Mouse (Mus musculus) cerebellum, postnatal 14 days (tissue): ENCODE data around the gene Gps1.
"Not testable (repeated sequence)": the region's sequence is repeated elsewhere in the genome, so short reads cannot be mapped to it uniquely, and the experiment has no call there.

ENCODE experiments used
- DNase-seq, 2 experiments: peaks; one replicate each; pipeline ENCODE4 v3.0.0; 2021; ENCODE audit warnings: mixed read lengths in 2 of 2

Gene Gps1

GRCm38 (mm10) chr11:120822831-120823550, 38.9 kb downstream of the Gps1 start:
- peak; percentile 16 to 62 for DNase-seq

GRCm38 (mm10) chr11:120823551-120823947, 39.5 kb downstream of the Gps1 start:
- DNase-seq: peak in 1 of 2 experiments; percentile 81

GRCm38 (mm10) chr11:120823956-120824786, 40.1 kb downstream of the Gps1 start, which contains the start of gene Fasn:
Gene Fasn (minus strand): TSS chr11:120824547.
- peak; percentile 99 for DNase-seq

DNA sequence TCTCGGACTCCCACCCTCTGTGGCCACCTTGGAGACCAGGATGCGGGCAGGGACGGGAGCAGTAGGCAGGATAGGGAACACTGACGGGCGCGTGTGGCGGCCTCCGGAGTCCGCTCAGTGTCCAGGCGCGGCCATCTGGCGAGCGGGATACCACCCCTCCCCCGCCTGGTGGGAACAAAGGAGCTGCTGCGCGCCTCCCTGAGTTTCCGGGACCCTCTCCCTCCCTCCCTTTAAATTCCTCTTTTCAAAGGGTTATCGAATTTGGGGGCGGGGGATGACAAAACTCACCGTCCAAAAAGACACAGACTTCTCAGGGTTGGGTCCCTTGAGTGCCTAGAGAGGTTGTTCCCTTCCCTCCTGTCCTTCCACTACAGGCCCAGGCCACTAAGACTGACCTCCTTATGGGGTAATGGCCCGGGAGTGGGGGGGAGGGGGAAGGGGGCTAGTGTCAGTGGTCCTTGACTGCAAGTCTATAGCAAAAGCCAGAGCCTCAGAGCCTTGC, 40.8 kb downstream of the Gps1 start:
- DNase-seq: no peak

GRCm38 (mm10) chr11:120825289-120825863, 41.3 kb downstream of the Gps1 start:
- peak; percentile 56 to 65 for DNase-seq

GRCm38 (mm10) chr11:120826016-120826953, 42.2 kb downstream of the Gps1 start:
- DNase-seq: peak; percentile 16 to 21

- no peak for DNase-seq
Observed at GRCm38 (mm10) chr11:120828416-120828815, 44.3 kb downstream of the Gps1 start.

DNA sequence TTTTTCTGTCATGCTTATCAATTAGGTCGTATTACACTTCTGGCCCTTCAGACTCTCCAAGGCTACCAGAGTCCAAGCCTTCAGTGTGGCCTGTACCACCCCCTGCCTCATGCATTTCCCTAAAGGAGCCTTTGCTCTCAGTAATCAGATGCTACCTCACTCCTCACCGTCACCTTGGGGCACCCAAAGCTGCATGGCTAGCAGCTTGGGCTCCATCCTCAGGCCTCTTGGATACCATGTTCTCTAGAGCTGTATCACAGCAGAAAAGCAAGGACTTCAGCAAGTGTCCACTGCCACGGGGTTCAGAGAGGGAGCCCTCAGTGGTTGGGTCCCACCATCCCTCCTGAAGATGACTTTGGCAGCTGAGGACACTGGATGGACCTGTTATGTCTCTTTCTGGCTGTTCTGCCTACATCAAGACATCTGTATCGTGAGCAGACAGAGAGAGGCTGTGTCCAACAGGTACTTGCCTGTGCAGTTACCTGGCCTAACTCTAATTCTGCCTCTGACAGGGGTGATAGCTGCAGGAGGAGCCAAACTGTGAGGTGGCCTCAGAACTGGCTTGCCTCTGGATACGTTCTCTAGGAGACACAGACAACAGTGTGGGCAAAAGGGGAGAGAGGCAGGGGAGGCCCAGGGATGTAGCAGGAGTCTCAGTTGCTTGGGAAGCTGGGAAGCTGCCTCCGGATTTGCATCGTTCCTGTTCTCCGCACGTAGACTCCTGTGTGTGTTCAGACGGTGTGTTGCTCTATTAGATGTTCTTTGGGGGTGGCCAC, 45.9 kb downstream of the Gps1 start:
- no peak for DNase-seq

DNA sequence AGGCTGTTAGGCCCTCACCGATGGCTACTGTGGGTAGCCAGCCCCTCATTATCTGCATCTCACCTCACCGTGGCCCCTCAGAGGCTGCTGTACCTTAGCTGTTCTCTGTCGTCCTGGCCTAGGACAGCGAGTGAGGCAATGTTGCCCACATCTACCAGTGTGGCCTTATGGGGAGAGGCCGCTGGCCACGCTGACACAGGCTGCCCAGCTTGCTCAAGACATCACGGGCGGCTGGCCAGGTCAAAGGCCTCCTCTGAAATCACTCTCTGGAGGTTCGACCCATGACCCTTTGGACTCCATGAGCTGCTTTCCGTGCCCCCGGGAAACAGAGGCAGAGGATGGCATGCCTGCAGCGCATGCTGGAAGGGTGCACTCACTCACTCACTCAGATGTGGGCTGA, 46.6 kb downstream of the Gps1 start:
- peak; percentile 3 to 18 for DNase-seq

- no peak for DNase-seq
Observed at GRCm38 (mm10) chr11:120831659-120832440, 47.8 kb downstream of the Gps1 start.

DNA sequence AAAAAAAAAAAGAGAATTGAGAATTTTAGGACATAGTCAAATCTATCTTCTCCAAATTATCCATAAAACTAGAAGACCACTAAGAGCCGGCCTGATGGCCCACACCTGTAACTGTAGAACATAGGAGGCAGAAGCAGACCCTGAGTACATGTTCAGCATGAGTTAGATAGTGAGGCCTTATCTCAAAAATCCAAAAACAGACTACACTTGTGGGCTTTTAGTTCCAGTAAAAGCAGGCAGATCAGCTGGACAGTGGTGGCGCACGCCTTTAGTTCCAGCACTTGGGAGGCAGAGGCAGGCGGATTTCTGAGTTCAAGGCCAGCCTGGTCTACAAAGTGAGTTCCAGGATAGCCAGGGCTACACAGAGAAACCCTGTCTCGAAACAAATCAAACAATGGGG, 48.9 kb downstream of the Gps1 start:
- DNase-seq: not testable (repeated sequence)

DNA sequence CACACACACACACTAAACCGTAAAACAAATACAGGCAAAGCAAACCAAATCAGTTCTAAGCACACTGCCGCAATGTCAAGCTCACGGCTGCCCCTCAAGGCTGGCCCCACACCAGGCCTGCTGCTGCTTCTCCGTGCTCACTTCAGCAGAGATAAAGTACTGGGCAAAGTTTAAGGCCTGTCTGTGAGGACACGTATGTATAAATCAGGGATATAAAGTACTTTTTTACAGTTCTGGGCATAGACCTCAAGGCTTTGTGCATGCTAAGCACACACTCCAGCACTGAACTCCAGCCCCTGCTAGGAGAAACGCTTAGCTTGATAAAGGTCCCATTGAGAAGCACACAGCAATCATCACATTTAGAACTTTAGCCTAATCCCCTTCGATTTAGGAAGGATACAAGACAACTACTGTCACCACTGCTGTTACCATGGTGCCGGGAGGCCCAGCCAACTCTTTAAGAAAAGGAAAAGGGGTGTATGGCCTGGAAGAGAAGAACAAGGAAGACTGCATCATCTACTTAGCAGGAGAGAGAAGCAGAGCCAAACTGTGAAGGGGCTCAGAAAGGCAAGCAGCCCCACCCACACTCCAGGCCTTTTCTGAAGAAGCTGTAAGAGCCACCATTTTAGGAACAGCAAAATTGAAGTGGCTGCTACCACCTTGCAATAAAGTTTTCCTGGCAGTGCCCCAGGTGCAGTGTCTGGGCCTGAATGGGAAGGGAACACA, 49.6 kb downstream of the Gps1 start:
- no peak for DNase-seq
